Mouse (Mus musculus) kidney, embryonic 16.5 days (tissue): ENCODE measurements around the gene Cd47. TPM values are rescaled to one million over a fixed set of nuclear protein-coding genes. Genes with fewer than 3 reads are reported as not detected.
A peak's percentile ranks its signal among the peaks of the same experiment; 100 is the strongest.

ENCODE experiments used
- ATAC-seq: fragments of 200-750 bp; cut with Nextera tagmentation; 2 replicates; pipeline ENCODE4 v1.8.0; 2017; ENCODE audit warnings: moderate TSS enrichment; ENCODE audit not compliant: low FRiP score, low TSS enrichment
- H3K27ac ChIP-seq: fragments of 300-500 bp; sonication (generic); 2 replicates; pipeline ENCODE4 v1.5.1; 2014; ENCODE audit warnings: low read length
- H3K27me3 ChIP-seq: fragments of 300-500 bp; sonication (generic); 2 replicates; pipeline ENCODE4 v1.6.1; 2014; ENCODE audit warnings: low read length, control low read depth, mixed read lengths; ENCODE audit not compliant: insufficient read depth
- H3K36me3 ChIP-seq: fragments of 300-500 bp; sonication (generic); 2 replicates; pipeline ENCODE4 v1.6.1; 2014; ENCODE audit warnings: low read length, control low read depth, mixed read lengths; ENCODE audit not compliant: insufficient read depth
- H3K4me1 ChIP-seq: fragments of 300-500 bp; sonication (generic); 2 replicates; pipeline ENCODE4 v1.6.1; 2014; ENCODE audit warnings: low read length, control low read depth, mixed read lengths; ENCODE audit not compliant: insufficient read depth
- H3K4me2 ChIP-seq: fragments of 300-500 bp; sonication (generic); replicated peaks from 2 replicates; pipeline ENCODE4 v1.6.1; 2014; ENCODE audit warnings: low read depth, low read length
- H3K4me3 ChIP-seq: fragments of 300-500 bp; sonication (generic); 2 replicates; pipeline ENCODE4 v1.5.1; 2014; ENCODE audit warnings: mild to moderate bottlenecking, low read length
- H3K9ac ChIP-seq: fragments of 300-500 bp; sonication (generic); replicated peaks from 2 replicates; pipeline ENCODE4 v1.6.1; 2014; ENCODE audit warnings: low read length
- H3K9me3 ChIP-seq: fragments of 300-500 bp; sonication (generic); 2 replicates; pipeline ENCODE4 v1.6.1; 2016; ENCODE audit warnings: low read length, control low read depth
- WGBS: fragments of 180-500 bp; shearing (Covaris S2); extraction: QIAGEN DNeasy Blood & Tissue Kit; methylation state at CpG from one replicate; pipeline ENCODE4 v1.1.7; 2014; 5-methylcytosine and 5-hydroxymethylcytosine counted together
- polyA plus RNA-seq: library from polyadenylated mRNA; unstranded; fragments of >200 nt; fragmentation: Nextera tagmentation; extraction: Ambion mirVana; gene quantifications from 2 replicates; pipeline ENCODE4 v1.2.1, GENCODE M21; 2015

The Cd47 gene
- polyA plus RNA-seq, 1 experiment from 2014 or later = 78.0 TPM

- no peak for ATAC-seq
These were observed 115.5 kb downstream of the Cd47 start for GRCm38 (mm10) chr16:49915532-49916476.

DNA sequence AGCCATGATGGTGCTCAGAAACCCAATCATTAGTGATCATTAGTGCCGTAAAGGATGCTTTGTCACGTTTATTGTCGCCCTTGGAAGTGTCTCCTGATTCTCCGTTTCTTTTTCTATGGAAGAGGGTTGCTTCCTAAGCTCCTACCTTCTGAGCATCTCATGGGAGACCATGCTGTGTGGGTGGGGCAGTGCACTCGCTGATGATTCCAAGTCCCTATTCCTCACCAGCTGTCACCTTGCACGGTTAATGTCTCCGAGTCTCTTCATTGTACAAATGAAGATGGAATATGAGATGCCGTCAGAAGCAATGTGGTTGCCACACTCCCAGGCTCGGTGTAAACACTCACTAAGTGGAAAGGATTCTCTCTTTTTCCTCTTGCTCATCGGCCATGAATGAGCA is 119.9 kb downstream of the Cd47 start:
- peaks cover 10% of the 10 kb centered on the region; the same call in 1 of the 2 replicates for H3K4me1 ChIP-seq
- ATAC-seq = no peak
- no peaks in the 10 kb centered on the region for H3K36me3 ChIP-seq
- H3K27me3 ChIP-seq = no peaks in the 10 kb centered on the region
- H3K27ac ChIP-seq = no peak overlapping the region
- 82% methylated on average over 10 of the region's 10 CpGs for WGBS
- H3K9me3 ChIP-seq = no peaks in the 10 kb centered on the region
- H3K4me3 ChIP-seq = no peak overlapping the region
- H3K9ac ChIP-seq = no peak overlapping the region
- H3K4me2 ChIP-seq = no peak overlapping the region

More at GRCm38 (mm10) chr16:49915532-49916476, 115.5 kb downstream of the Cd47 start:
- H3K4me1 ChIP-seq = no peaks in the 10 kb centered on the region
- H3K4me2 ChIP-seq = no peak overlapping the region
- WGBS = 80% methylated on average over 11 of the region's 11 CpGs
- H3K27ac ChIP-seq = no peak overlapping the region
- no peaks in the 10 kb centered on the region for H3K27me3 ChIP-seq
- no peak overlapping the region for H3K4me3 ChIP-seq
- H3K9me3 ChIP-seq = no peaks in the 10 kb centered on the region
- H3K36me3 ChIP-seq = peaks cover 3% of the 10 kb centered on the region; the same call in 1 of the 2 replicates
- H3K9ac ChIP-seq = no peak overlapping the region

DNA sequence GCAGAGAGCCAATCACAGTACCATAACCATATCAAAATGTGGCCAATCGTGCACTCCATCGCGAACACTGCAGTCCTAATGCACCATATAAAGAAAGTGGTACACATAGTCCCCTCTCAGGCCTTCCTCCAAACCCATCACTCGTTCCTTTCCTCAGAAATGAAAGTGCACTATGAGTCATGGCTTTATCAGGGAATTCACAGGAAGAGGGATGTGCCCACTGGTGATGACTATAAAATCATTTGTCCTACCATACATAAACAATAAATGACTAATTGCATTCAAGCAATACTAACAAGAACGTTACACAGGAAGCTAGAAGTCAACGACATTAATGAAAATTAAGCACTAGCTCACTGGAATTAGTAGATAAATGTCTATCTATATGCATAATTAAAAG is 121.3 kb downstream of the Cd47 start:
- ATAC-seq = no peak
- H3K4me1 ChIP-seq = peaks cover 10% of the 10 kb centered on the region; the same call in 1 of the 2 replicates
- no peak overlapping the region for H3K4me3 ChIP-seq
- H3K27ac ChIP-seq = no peak overlapping the region
- no peaks in the 10 kb centered on the region for H3K27me3 ChIP-seq
- H3K36me3 ChIP-seq = no peaks in the 10 kb centered on the region
- H3K4me2 ChIP-seq = no peak overlapping the region
- no peaks in the 10 kb centered on the region for H3K9me3 ChIP-seq
- H3K9ac ChIP-seq = no peak overlapping the region
- 71% methylated on average over 6 of the region's 6 CpGs for WGBS

DNA sequence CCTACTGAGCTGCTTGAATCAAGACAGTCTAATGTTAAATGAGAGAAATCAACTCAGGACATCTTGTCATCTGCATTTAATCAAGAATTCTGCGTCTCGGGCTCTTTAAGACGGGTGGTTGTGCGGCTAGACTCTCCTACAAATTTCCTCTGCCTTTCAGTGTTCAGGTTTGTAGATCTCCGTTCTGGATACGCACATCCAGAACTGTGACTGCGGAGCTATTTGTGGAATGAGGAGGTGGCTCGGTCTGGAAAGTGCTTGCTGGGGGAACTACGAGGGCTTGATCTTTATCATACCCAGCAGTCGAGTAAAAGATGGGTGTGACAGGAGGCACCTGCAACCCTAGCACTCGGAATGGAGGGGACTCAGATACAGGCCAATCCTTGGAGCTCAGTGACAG is 121.8 kb downstream of the Cd47 start:
- H3K27me3 ChIP-seq = no peaks in the 10 kb centered on the region
- H3K9me3 ChIP-seq = no peaks in the 10 kb centered on the region
- no peak overlapping the region for H3K4me3 ChIP-seq
- ATAC-seq = no peak
- 73% methylated on average over 11 of the region's 11 CpGs for WGBS
- peaks cover 10% of the 10 kb centered on the region; the same call in 1 of the 2 replicates for H3K4me1 ChIP-seq
- H3K9ac ChIP-seq = no peak overlapping the region
- no peak overlapping the region for H3K4me2 ChIP-seq
- no peak overlapping the region for H3K27ac ChIP-seq
- no peaks in the 10 kb centered on the region for H3K36me3 ChIP-seq

GRCm38 (mm10) chr16:49923720-49924119 is 123.4 kb downstream of the Cd47 start:
- Histone ChIP-seq H3K4me1 (peaks cover 10% of the 10 kb centered on the region; the same call in 1 of the 2 replicates), H3K36me3 (no peaks in the 10 kb centered on the region), H3K27ac (no peak overlapping the region), H3K4me2 (no peak overlapping the region), H3K27me3 (no peaks in the 10 kb centered on the region), H3K4me3 (no peak overlapping the region), H3K9me3 (no peaks in the 10 kb centered on the region), H3K9ac (no peak overlapping the region)
- 32% methylated on average over 9 of the region's 9 CpGs for WGBS
- peak; percentile 46; the same call in 1 of the 2 replicates for ATAC-seq

GRCm38 (mm10) chr16:49924941-49925340 is 124.6 kb downstream of the Cd47 start:
- no peak overlapping the region for H3K27ac ChIP-seq
- no peaks in the 10 kb centered on the region for H3K27me3 ChIP-seq
- H3K36me3 ChIP-seq = no peaks in the 10 kb centered on the region
- ATAC-seq = no peak
- peaks cover 10% of the 10 kb centered on the region; the same call in 1 of the 2 replicates for H3K4me1 ChIP-seq
- H3K4me2 ChIP-seq = no peak overlapping the region
- no peak overlapping the region for H3K4me3 ChIP-seq
- H3K9me3 ChIP-seq = no peaks in the 10 kb centered on the region
- WGBS = 93% methylated on average over 1 of the region's 1 CpGs
- H3K9ac ChIP-seq = no peak overlapping the region

GRCm38 (mm10) chr16:49933274-49933673 is 132.9 kb downstream of the Cd47 start:
- no peak overlapping the region for H3K9ac ChIP-seq
- no peaks in the 10 kb centered on the region for H3K9me3 ChIP-seq
- no peak for ATAC-seq
- no peak overlapping the region for H3K4me2 ChIP-seq
- no peaks in the 10 kb centered on the region for H3K27me3 ChIP-seq
- peaks cover 19% of the 10 kb centered on the region for H3K4me1 ChIP-seq
- no peaks in the 10 kb centered on the region for H3K36me3 ChIP-seq
- H3K27ac ChIP-seq = no peak overlapping the region
- no peak overlapping the region for H3K4me3 ChIP-seq
- WGBS = 46% methylated on average over 5 of the region's 5 CpGs

DNA sequence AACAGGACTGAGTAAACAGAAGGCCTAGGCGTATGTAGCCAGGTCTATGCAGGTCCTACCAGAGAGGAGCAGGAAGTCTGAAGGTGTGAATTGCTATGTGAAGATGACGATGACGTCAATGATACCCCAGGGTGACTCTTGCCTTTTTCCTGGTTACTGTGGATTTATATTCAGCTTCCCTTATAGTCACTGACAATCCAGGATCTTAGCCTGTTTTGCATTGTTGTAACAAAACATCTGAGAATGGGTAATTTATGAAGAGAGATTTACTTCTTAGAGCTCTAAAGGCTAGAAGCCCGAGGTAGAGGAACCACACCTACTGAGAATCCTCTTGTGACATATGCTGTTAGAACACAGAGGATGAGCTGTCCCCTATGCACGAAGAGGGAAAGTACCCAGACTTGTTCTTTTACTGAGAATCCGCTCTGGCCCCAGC is 135.7 kb downstream of the Cd47 start:
- H3K9ac ChIP-seq = no peak overlapping the region
- no peaks in the 10 kb centered on the region for H3K36me3 ChIP-seq
- H3K4me2 ChIP-seq = no peak overlapping the region
- H3K4me1 ChIP-seq = peaks cover 22% of the 10 kb centered on the region
- no peaks in the 10 kb centered on the region for H3K27me3 ChIP-seq
- no peak overlapping the region for H3K4me3 ChIP-seq
- H3K9me3 ChIP-seq = no peaks in the 10 kb centered on the region
- no peak for ATAC-seq
- 79% methylated on average over 6 of the region's 6 CpGs for WGBS
- H3K27ac ChIP-seq = no peak overlapping the region

DNA sequence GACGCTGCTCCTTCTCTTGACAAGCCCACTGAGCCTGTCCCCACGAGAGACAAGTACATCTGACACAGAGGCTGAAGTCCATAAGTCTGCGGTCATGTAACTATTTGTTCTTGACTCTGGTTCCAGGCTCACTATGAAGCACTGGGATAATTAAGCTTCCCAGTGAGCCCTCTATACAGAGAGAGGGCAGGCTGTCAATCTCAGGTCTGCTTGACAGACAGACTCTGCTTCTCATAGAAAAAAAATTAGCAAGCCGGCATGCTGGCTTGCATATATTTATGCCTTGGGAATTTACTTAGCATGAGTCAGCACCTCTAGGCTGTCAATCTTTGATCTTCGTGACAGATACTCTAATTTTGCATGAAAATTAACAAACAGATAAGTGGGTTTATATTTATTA is 136.5 kb downstream of the Cd47 start:
- Histone ChIP-seq H3K4me2 (no peak overlapping the region), H3K36me3 (no peaks in the 10 kb centered on the region), H3K27ac (no peak overlapping the region), H3K9me3 (no peaks in the 10 kb centered on the region), H3K4me3 (no peak overlapping the region), H3K9ac (no peak overlapping the region), H3K4me1 (peaks cover 22% of the 10 kb centered on the region), H3K27me3 (no peaks in the 10 kb centered on the region)
- ATAC-seq = no peak
- WGBS = 64% methylated on average over 5 of the region's 5 CpGs
